Mouse (Mus musculus) kidney, embryonic 15.5 days (tissue): ENCODE results near the gene Gm48551. TPM values are rescaled to one million over a fixed set of nuclear protein-coding genes. Genes with fewer than 3 reads are reported as not detected.

ENCODE experiments used
- ATAC-seq: fragments of 200-750 bp; cut with Nextera tagmentation; replicated peaks from 2 replicates; pipeline ENCODE4 v1.8.0; 2017; ENCODE audit warnings: moderate TSS enrichment; ENCODE audit not compliant: low FRiP score
- H3K27ac ChIP-seq: fragments of 300-500 bp; sonication (generic); 2 replicates; pipeline ENCODE4 v1.5.1; 2015; ENCODE audit warnings: mild to moderate bottlenecking, inconsistent platforms
- H3K27me3 ChIP-seq: fragments of 300-500 bp; sonication (generic); 2 replicates; pipeline ENCODE4 v1.6.1; 2015; ENCODE audit warnings: inconsistent platforms
- H3K36me3 ChIP-seq: fragments of 300-500 bp; sonication (generic); 2 replicates; pipeline ENCODE4 v1.6.1; 2015; ENCODE audit warnings: inconsistent platforms
- H3K4me1 ChIP-seq: fragments of 300-500 bp; sonication (generic); 2 replicates; pipeline ENCODE4 v1.6.1; 2015; ENCODE audit warnings: inconsistent platforms
- H3K4me2 ChIP-seq: fragments of 300-500 bp; sonication (generic); 2 replicates; pipeline ENCODE4 v1.6.1; 2015; ENCODE audit warnings: moderate library complexity, mild to moderate bottlenecking, inconsistent platforms
- H3K4me3 ChIP-seq: fragments of 300-500 bp; sonication (generic); replicated peaks from 2 replicates; pipeline ENCODE4 v1.5.1; 2015; ENCODE audit warnings: mild to moderate bottlenecking, inconsistent platforms
- H3K9ac ChIP-seq: fragments of 300-500 bp; sonication (generic); 2 replicates; pipeline ENCODE4 v1.6.1; 2015; ENCODE audit warnings: mild to moderate bottlenecking, inconsistent platforms
- H3K9me3 ChIP-seq: fragments of 300-500 bp; sonication (generic); replicated peaks from 2 replicates; pipeline ENCODE4 v1.6.1; 2016; ENCODE audit warnings: inconsistent platforms
- WGBS: fragments of 180-500 bp; shearing (Covaris S2); methylation state at CpG from one replicate; pipeline ENCODE4 v1.1.7; 2015; ENCODE audit warnings: mixed read lengths; 5-methylcytosine and 5-hydroxymethylcytosine counted together
- polyA plus RNA-seq: library from polyadenylated mRNA; unstranded; fragments of >200 nt; fragmentation: Nextera tagmentation; extraction: Ambion mirVana; gene quantifications from 2 replicates; pipeline ENCODE4 v1.2.1, GENCODE M21; 2015

The Gm48551 gene
- polyA plus RNA-seq, 1 experiment from 2014 or later: 4.1 TPM

DNA sequence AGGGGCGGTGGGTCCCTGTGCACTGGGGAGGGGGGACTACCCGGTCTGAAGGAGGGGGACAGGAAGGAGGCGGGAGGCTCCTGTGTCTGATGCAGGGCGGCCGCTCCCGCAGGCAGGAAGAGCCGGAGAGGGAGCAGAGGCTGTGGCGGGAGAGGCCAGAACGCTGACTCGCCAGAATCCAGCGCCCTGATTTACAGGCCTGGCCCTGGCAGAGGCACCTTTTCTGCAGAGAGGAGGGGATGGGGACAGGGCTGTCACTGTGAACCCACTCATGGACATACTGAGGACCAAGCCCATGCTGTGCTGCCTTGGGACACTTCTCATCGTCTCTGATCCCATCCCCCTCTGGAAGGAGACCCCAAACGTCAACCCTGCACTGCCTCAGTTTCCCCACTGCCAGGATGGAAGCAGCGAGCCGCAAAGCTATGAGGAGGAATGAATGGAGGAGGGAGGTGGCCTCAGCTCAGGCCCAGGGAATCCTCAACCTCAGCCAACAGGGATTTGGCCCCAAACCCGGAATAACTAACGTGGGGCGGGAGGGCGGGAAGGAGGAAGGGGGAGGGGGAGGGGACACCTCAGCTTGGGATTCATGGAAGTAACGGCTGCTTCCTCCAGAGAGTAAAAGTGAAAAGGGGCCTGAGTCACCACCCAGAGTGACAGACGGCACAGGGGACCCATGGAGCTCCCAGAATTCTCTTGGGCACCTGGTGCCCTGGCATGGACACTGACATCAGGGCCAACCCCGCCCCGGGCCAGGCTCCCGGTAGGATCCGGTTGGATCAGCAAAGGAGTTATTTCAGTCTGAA lies 40.2 kb downstream of the Gm48551 start:
- Histone ChIP-seq H3K4me1 (peaks cover 63% of the 10 kb centered on the region), H3K27me3 (no peaks in the 10 kb centered on the region), H3K4me3 (peak overlapping the region; percentile 73), H3K9me3 (no peaks in the 10 kb centered on the region), H3K36me3 (peaks cover 15% of the 10 kb centered on the region; the same call in 1 of the 2 replicates), H3K4me2 (peak overlapping the region; percentile 91), H3K27ac (peak overlapping the region; percentile 84), H3K9ac (peak overlapping the region; percentile 41)
- 6% methylated on average over 25 of the region's 25 CpGs for WGBS
- ATAC-seq: peak; percentile 35

DNA sequence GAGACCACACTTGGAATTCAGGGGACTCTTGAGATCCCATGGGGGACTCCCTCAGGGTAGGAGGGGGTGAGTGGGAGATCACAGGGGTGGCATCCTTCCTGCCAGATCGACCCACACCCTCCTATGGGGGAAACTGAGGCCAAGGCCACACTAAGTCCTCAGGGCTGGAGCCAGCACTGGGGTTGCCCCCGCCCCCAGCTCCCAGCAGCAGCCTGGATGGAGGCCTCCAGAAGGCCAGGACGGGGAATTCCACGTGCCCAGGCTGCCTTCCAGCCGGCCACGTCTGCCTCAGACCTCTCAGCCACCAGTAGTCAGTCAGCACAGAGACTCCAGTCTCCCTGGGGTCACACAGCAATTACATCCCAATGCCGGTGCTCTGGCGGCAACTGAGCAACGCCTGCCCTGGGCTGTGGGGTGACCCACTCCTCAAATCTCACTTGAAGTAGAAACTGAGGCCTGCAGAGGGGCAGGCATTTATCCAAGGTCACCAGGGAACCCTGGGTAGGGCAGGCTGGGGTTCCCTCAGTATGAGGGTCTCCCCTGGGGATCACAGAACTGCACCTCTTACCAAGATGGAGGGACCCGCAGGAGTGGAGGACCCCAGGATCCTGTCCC lies 41.1 kb downstream of the Gm48551 start:
- Histone ChIP-seq H3K36me3 (peaks cover 6% of the 10 kb centered on the region; the same call in 1 of the 2 replicates), H3K27me3 (no peaks in the 10 kb centered on the region), H3K9me3 (no peaks in the 10 kb centered on the region), H3K27ac (peak overlapping the region; percentile 84), H3K4me1 (peaks cover 62% of the 10 kb centered on the region), H3K9ac (peak overlapping the region; percentile 11; the same call in 1 of the 2 replicates), H3K4me3 (peak overlapping the region; percentile 73), H3K4me2 (peak overlapping the region; percentile 91)
- WGBS: 30% methylated on average over 10 of the region's 10 CpGs
- ATAC-seq: no peak

DNA sequence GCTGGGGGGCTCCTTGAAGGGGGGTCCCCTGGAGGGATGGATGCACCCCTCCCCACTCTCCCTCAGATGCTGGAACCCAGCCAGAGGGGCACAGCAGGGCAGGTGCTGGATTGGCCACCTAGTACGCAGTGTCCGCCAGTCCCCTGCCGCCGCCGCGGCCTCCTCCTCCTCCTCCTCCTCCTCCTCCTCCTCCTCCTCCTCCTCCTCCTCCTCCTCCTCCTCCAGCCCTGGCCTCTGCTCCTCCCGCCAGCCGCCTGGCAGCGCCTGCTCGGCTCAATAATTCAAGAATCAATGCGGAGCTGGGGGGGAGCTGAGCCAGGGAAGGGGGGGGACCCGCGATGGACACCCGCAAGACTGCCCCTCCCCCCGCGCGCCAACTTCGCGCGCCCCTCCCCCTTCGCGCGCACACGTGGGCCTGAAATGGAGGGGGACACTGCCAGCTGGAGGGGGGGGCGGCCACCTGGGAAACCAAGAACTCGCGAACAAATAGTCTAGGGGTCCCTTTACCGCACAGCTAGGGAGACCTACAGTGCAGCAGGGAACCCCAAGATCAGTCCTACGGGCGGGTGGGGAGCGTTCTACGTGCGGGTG lies 41.9 kb downstream of the Gm48551 start:
- 2% methylated on average over 13 of the region's 33 CpGs for WGBS
- no peaks in the 10 kb centered on the region for H3K27me3 ChIP-seq
- H3K9ac ChIP-seq: peak overlapping the region; percentile 73
- no peak for ATAC-seq
- peak overlapping the region; percentile 73 for H3K4me3 ChIP-seq
- H3K36me3 ChIP-seq: no peaks in the 10 kb centered on the region
- peak overlapping the region; percentile 91 for H3K4me2 ChIP-seq
- peaks cover 66% of the 10 kb centered on the region for H3K4me1 ChIP-seq
- peak overlapping the region; percentile 84 for H3K27ac ChIP-seq
- H3K9me3 ChIP-seq: no peaks in the 10 kb centered on the region

DNA sequence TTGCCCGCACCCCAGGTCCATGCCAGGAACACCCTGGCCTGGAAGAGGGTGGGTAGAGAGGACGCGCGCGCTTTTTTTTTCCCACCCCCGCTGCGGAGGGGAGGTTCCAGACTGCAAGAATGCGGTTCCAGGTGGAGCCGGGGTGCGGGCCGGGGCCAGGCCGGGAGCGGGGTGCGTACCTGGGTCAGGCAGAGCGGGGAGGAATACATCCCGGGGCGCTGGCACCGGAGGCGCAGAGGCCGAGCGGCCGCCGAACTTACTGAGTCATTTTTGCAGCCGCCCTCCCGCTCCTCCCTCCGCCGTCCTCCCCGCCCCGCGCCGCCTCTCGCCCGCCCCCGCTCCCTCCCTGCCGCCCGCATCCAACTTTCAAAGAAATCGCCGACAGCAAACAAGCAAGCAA lies 42.6 kb downstream of the Gm48551 start:
- Histone ChIP-seq H3K36me3 (no peaks in the 10 kb centered on the region), H3K27me3 (no peaks in the 10 kb centered on the region), H3K4me3 (peak overlapping the region; percentile 73), H3K9ac (peak overlapping the region; percentile 73), H3K4me2 (peak overlapping the region; percentile 91), H3K27ac (peak overlapping the region; percentile 79), H3K4me1 (peaks cover 67% of the 10 kb centered on the region), H3K9me3 (no peaks in the 10 kb centered on the region)
- under 1% methylated on average over 35 of the region's 38 CpGs for WGBS
- ATAC-seq: no peak

DNA sequence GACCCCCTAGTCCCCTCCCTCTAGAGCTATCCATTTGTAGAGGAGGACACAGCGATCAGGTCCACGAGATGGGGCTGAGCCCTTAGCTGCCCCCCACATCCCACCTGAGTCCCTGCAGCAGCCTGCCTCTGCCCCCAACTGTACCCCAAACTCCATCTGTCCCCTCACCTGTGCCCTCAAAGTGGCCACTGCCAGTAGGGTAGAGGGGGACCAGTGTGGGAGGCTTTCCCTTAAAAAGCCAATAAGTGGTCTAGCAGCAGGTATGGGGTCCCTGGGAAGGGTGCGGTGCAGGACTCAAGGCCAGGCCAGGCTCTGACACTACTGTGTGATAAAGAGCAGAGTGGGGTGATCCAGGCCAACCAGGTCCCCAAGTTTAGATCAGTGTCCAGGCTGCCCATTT lies 43.1 kb downstream of the Gm48551 start:
- Histone ChIP-seq H3K4me1 (peaks cover 69% of the 10 kb centered on the region), H3K4me2 (peak overlapping the region; percentile 91), H3K4me3 (peak overlapping the region; percentile 73), H3K27ac (0 out of 2 replicates have a peak overlapping the region, but pooled peaks have one; percentile 34), H3K9me3 (no peaks in the 10 kb centered on the region), H3K36me3 (no peaks in the 10 kb centered on the region), H3K27me3 (no peaks in the 10 kb centered on the region), H3K9ac (peak overlapping the region; percentile 73)
- WGBS: 27% methylated on average over 3 of the region's 3 CpGs
- ATAC-seq: no peak

DNA sequence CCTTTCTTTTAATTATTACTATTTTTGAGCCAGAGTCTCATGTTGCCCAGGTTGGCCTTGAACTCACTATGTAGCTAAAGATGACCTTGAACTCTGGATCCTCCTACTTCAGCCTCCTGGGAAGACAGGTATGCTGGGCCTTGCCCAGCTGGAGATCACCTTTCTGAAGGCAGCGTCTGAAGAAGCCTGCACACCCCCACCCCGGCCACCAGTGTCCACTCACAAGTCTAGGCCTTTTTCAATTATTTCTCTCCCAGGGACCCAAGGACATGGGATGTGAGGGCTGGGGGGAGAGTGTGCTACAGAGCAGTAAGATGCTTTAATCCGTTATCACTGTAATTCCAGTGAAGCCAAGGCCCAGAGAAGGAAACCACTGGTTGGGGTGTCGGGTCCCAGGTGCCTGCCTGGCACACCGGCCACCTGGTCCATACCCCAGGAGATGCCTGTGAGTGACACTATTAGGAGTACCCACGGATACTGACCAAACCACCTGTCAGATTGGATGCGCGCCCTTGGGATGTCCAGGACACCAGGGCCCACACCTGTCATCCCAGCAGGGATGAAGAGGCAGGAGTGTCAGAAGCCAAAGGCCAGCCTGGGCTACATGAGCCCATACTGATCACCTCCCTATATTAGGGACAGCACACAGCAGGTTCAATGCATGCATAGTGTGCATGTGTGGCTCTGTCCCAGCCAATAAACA lies 43.7 kb downstream of the Gm48551 start:
- Histone ChIP-seq H3K36me3 (no peaks in the 10 kb centered on the region), H3K4me2 (no peak overlapping the region), H3K4me3 (no peak overlapping the region), H3K4me1 (peaks cover 72% of the 10 kb centered on the region), H3K27ac (0 out of 2 replicates have a peak overlapping the region, but pooled peaks have one; percentile 45), H3K27me3 (no peaks in the 10 kb centered on the region), H3K9ac (no peak overlapping the region), H3K9me3 (no peaks in the 10 kb centered on the region)
- WGBS: 79% methylated on average over 8 of the region's 8 CpGs
- ATAC-seq: no peak

DNA sequence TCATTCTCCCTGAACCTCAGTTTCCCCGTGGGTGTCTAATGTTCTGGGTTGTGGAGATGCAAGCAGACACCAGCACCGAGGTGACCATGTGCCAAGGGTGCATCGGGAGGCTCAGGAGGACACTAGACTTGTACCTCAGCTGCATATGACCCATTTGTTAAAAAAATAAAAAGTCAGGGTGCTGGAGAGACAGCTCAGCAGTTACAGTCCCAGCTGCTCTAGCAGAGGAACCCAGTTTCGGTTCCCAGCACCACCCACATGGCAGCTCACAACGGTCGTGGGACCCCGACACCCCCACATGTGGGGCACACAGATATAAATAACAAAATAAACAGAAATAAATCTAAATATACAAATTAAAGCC lies 44.2 kb downstream of the Gm48551 start:
- no peak overlapping the region for H3K4me3 ChIP-seq
- 89% methylated on average over 7 of the region's 7 CpGs for WGBS
- H3K9ac ChIP-seq: no peak overlapping the region
- H3K9me3 ChIP-seq: no peaks in the 10 kb centered on the region
- no peaks in the 10 kb centered on the region for H3K27me3 ChIP-seq
- no peaks in the 10 kb centered on the region for H3K36me3 ChIP-seq
- no peak overlapping the region for H3K4me2 ChIP-seq
- ATAC-seq: no peak
- H3K27ac ChIP-seq: 0 out of 2 replicates have a peak overlapping the region, but pooled peaks have one; percentile 6
- peaks cover 75% of the 10 kb centered on the region for H3K4me1 ChIP-seq

DNA sequence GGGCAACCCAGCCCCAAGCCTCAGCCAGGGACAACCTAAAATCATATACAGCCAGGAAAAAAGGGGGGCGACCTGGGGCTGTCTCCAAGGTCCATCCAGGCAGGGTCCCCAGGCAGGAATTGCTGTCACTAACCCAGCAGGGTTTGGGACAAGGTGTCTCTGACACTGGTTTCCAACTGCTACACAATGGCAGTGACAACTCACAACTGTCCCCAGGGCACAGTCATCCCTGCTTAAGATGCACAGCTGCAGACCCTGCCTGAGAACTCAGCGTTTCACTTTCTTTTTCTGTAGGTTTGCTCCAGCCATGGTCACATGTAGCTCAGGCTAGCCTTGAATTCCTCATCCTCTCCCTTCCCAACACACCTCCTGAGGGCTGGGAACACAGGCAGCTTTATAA lies 44.8 kb downstream of the Gm48551 start:
- H3K9ac ChIP-seq: no peak overlapping the region; the same call in 1 of the 2 replicates
- H3K9me3 ChIP-seq: no peaks in the 10 kb centered on the region
- ATAC-seq: no peak
- H3K27me3 ChIP-seq: no peaks in the 10 kb centered on the region
- peak overlapping the region; percentile 97 for H3K4me2 ChIP-seq
- peaks cover 75% of the 10 kb centered on the region for H3K4me1 ChIP-seq
- H3K4me3 ChIP-seq: peak overlapping the region; percentile 84
- WGBS: 31% methylated on average over 2 of the region's 2 CpGs
- peak overlapping the region; percentile 97 for H3K27ac ChIP-seq
- H3K36me3 ChIP-seq: no peaks in the 10 kb centered on the region

DNA sequence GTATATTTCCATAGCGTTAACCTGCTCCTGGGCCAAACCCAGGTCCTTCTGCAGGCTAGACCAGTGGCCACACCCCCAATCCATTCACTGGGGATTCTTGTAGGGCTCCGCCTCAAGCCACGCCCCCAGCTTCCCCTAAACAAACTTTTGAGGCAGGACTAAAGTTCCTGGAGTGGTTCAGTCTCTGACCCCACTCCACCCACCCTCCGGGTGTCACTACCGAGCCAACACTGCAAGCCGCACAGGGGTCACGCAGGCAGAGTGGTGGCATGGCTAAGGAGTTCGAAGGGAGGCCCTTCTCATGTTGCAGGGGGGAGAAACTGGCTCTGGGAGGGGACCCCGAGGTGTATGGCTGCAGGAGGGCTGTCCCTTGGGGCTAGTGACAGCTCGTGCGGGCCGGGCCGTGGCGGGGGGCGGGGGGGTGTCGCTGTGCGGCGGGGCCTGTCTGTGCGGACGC lies 45.4 kb downstream of the Gm48551 start:
- ATAC-seq: peak; percentile 17
- H3K4me3 ChIP-seq: peak overlapping the region; percentile 84
- H3K9ac ChIP-seq: peak overlapping the region; percentile 78
- H3K36me3 ChIP-seq: no peaks in the 10 kb centered on the region
- H3K4me2 ChIP-seq: peak overlapping the region; percentile 97
- H3K9me3 ChIP-seq: no peaks in the 10 kb centered on the region
- 1% methylated on average over 20 of the region's 20 CpGs for WGBS
- peaks cover 72% of the 10 kb centered on the region for H3K4me1 ChIP-seq
- no peaks in the 10 kb centered on the region for H3K27me3 ChIP-seq
- H3K27ac ChIP-seq: peak overlapping the region; percentile 97

DNA sequence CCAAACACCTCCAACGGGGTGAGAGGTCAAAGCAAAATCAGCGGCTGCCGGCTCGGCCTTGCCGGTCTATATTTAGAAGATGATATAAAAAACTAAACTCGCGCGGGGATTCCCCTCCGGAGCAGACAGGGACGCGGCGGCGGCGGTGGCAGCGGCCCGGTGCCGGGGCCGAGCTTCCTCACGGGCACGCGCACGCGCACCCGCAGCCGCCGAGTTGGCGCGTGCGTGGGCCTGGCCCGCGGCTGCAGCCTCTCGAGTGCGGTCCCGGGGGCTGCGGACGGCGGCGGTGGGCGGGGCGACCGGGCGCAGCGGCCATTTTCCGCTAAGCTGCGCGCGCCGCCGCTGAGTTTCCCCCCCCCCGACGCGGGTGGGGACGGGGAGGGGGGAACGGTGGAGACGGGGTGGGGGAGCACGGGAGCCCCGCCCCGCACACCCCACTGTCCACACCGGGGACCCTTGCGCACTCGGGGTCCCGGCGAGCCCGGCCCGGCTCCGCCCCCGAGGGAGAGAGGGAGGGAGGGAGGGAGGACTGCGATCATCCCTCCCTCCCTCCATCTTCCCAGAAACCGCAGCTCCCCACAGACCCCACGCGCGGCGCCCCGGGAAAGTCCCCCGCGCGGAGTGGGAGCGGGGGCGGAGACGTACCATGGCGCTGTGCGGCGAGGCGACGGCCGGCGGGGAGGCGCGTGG lies 46.0 kb downstream of the Gm48551 start:
- Histone ChIP-seq H3K4me3 (peak overlapping the region; percentile 84), H3K4me1 (peaks cover 66% of the 10 kb centered on the region), H3K27ac (peak overlapping the region; percentile 97), H3K36me3 (no peaks in the 10 kb centered on the region), H3K9ac (peak overlapping the region; percentile 78), H3K4me2 (peak overlapping the region; percentile 97), H3K27me3 (no peaks in the 10 kb centered on the region), H3K9me3 (no peaks in the 10 kb centered on the region)
- ATAC-seq: 0 out of 2 replicates have a peak, but pooled peaks have one; percentile 2
- WGBS: under 1% methylated on average over 64 of the region's 89 CpGs
